Mouse (Mus musculus): ENCODE results near the gene BC052040.

Gene BC052040

GRCm38 (mm10) chr2:115581241-115581988 is at the start of gene BC052040:
Gene BC052040, plus strand, starts transcription at chr2:115581716.
- peak; percentile 85 for DNase-seq (ENCODE audit: low spot score)

GRCm38 (mm10) chr2:115538009-115538690 is 43.4 kb upstream of the BC052040 start:
- DNase-seq (ENCODE audit: low spot score), result peak; percentile 32

- DNase-seq (ENCODE audit: low spot score), result no peak
Observed at GRCm38 (mm10) chr2:115538691-115539283, 42.7 kb upstream of the BC052040 start.

GRCm38 (mm10) chr2:115539731-115540130 is 41.8 kb upstream of the BC052040 start:
- DNase-seq (ENCODE audit: low spot score), result no peak

GRCm38 (mm10) chr2:115542401-115543123 is 39.0 kb upstream of the BC052040 start:
- DNase-seq (ENCODE audit: low spot score), result no peak

- no peak for DNase-seq (ENCODE audit: low spot score)
Observed at GRCm38 (mm10) chr2:115543212-115543611, 38.3 kb upstream of the BC052040 start.

- no peak for DNase-seq (ENCODE audit: low spot score)
Observed at GRCm38 (mm10) chr2:115551901-115552300, 29.6 kb upstream of the BC052040 start.

GRCm38 (mm10) chr2:115562155-115562827 is 19.2 kb upstream of the BC052040 start:
- no peak for DNase-seq (ENCODE audit: low spot score)

- DNase-seq (ENCODE audit: low spot score), result peak; percentile 56
Observed at GRCm38 (mm10) chr2:115563436-115564093, 18.0 kb upstream of the BC052040 start.

GRCm38 (mm10) chr2:115571996-115572395 is 9.5 kb upstream of the BC052040 start:
- no peak for DNase-seq (ENCODE audit: low spot score)

GRCm38 (mm10) chr2:115574802-115575201 is 6.7 kb upstream of the BC052040 start:
- no peak for DNase-seq (ENCODE audit: low spot score)

GRCm38 (mm10) chr2:115579171-115579900 is 2.2 kb upstream of the BC052040 start:
- DNase-seq (ENCODE audit: low spot score), result no peak

GRCm38 (mm10) chr2:115579976-115580375 is 1.5 kb upstream of the BC052040 start:
- no peak for DNase-seq (ENCODE audit: low spot score)

- no peak for DNase-seq (ENCODE audit: low spot score)
Observed at GRCm38 (mm10) chr2:115581989-115582608, 583 bp downstream of the BC052040 start.

- no peak for DNase-seq (ENCODE audit: low spot score)
Observed at GRCm38 (mm10) chr2:115583776-115584175, 2.3 kb downstream of the BC052040 start.

- DNase-seq (ENCODE audit: low spot score), result no peak
Observed at GRCm38 (mm10) chr2:115590602-115591001, 9.1 kb downstream of the BC052040 start.

GRCm38 (mm10) chr2:115592651-115593119 is 11.2 kb downstream of the BC052040 start:
- peak; percentile 49 for DNase-seq (ENCODE audit: low spot score)

- DNase-seq (ENCODE audit: low spot score), result no peak
Observed at GRCm38 (mm10) chr2:115597017-115597416, 15.5 kb downstream of the BC052040 start.

- no peak for DNase-seq (ENCODE audit: low spot score)
Observed at GRCm38 (mm10) chr2:115598266-115598665, 16.8 kb downstream of the BC052040 start.

- DNase-seq (ENCODE audit: low spot score), result no peak
Observed at GRCm38 (mm10) chr2:115600724-115601123, 19.2 kb downstream of the BC052040 start.
